Mouse (Mus musculus) forebrain, embryonic 12.5 days (tissue): Measurements from ENCODE around the gene Enho. TPM values are rescaled to one million over a fixed set of nuclear protein-coding genes. Genes with fewer than 3 reads are reported as not detected.

Source experiments
- ATAC-seq: fragments of 200-750 bp; cut with Nextera tagmentation; 2 replicates; pipeline ENCODE4 v1.8.0; 2017; ENCODE audit warnings: moderate TSS enrichment; ENCODE audit not compliant: low FRiP score
- H3K27ac ChIP-seq: fragments of 300-500 bp; sonication (generic); 2 replicates; pipeline ENCODE4 v1.5.1; 2016; ENCODE audit warnings: mild to moderate bottlenecking
- H3K27me3 ChIP-seq: fragments of 300-500 bp; sonication (generic); 2 replicates; pipeline ENCODE4 v1.6.1; 2016; ENCODE audit warnings: mild to moderate bottlenecking
- H3K36me3 ChIP-seq: fragments of 300-500 bp; sonication (generic); replicated peaks from 2 replicates; pipeline ENCODE4 v1.6.1; 2016; ENCODE audit warnings: mild to moderate bottlenecking
- H3K4me1 ChIP-seq: fragments of 300-500 bp; sonication (generic); 2 replicates; pipeline ENCODE4 v1.6.1; 2016
- H3K4me2 ChIP-seq: fragments of 300-500 bp; sonication (generic); 2 replicates; pipeline ENCODE4 v1.6.1; 2016; ENCODE audit warnings: mild to moderate bottlenecking, moderate library complexity
- H3K4me3 ChIP-seq: fragments of 300-500 bp; sonication (generic); replicated peaks from 2 replicates; pipeline ENCODE4 v1.5.1; 2016; ENCODE audit warnings: mild to moderate bottlenecking
- H3K9ac ChIP-seq: fragments of 300-500 bp; sonication (generic); 2 replicates; pipeline ENCODE4 v1.6.1; 2016; ENCODE audit warnings: mild to moderate bottlenecking
- H3K9me3 ChIP-seq: fragments of 300-500 bp; sonication (generic); 2 replicates; pipeline ENCODE4 v1.6.1; 2016
- WGBS: fragments of 180-500 bp; shearing (Covaris S2); methylation state at CpG from one replicate; pipeline ENCODE4 v1.1.7; 2016; 5-methylcytosine and 5-hydroxymethylcytosine counted together
- polyA plus RNA-seq: library from polyadenylated mRNA; unstranded; fragments of >200 nt; fragmentation: Nextera tagmentation; extraction: Ambion mirVana; gene quantifications from 2 replicates; pipeline ENCODE4 v1.2.1, GENCODE M21; 2016

Gene Enho
- polyA plus RNA-seq, 1 experiment from 2014 or later: 43.2 TPM

GRCm38 (mm10) chr4:41662723-41663122 is 22.6 kb upstream of the Enho start:
- no peak overlapping the region for H3K4me3 ChIP-seq
- H3K9me3 ChIP-seq: no peaks in the 10 kb centered on the region
- no peak overlapping the region for H3K9ac ChIP-seq
- H3K36me3 ChIP-seq: peaks cover 60% of the 10 kb centered on the region
- peaks cover 81% of the 10 kb centered on the region for H3K4me1 ChIP-seq
- H3K4me2 ChIP-seq: no peak overlapping the region
- 82% methylated on average over 11 of the region's 11 CpGs for WGBS
- peaks cover 24% of the 10 kb centered on the region for H3K27me3 ChIP-seq
- no peak overlapping the region; the same call in 1 of the 2 replicates for H3K27ac ChIP-seq
- no peak for ATAC-seq

- ATAC-seq: peak; percentile 51; the same call in 1 of the 2 replicates
- Histone ChIP-seq H3K27me3 (peaks cover 18% of the 10 kb centered on the region), H3K4me3 (no peak overlapping the region), H3K9ac (no peak overlapping the region), H3K36me3 (peaks cover 63% of the 10 kb centered on the region), H3K4me2 (peak overlapping the region; percentile 2; the same call in 1 of the 2 replicates), H3K4me1 (peaks cover 78% of the 10 kb centered on the region), H3K9me3 (no peaks in the 10 kb centered on the region), H3K27ac (peak overlapping the region; percentile 48)
- 14% methylated on average over 11 of the region's 11 CpGs for WGBS
Observed at GRCm38 (mm10) chr4:41660851-41661430, 20.8 kb upstream of the Enho start.

- no peak for ATAC-seq
- H3K27ac ChIP-seq: 0 out of 2 replicates have a peak overlapping the region, but pooled peaks have one; percentile 53
- H3K4me1 ChIP-seq: peaks cover 68% of the 10 kb centered on the region
- H3K9me3 ChIP-seq: no peaks in the 10 kb centered on the region
- peak overlapping the region; percentile 42 for H3K9ac ChIP-seq
- no peak overlapping the region for H3K4me2 ChIP-seq
- WGBS: 53% methylated on average over 13 of the region's 13 CpGs
- no peak overlapping the region for H3K4me3 ChIP-seq
- peaks cover 57% of the 10 kb centered on the region for H3K36me3 ChIP-seq
- peaks cover 18% of the 10 kb centered on the region for H3K27me3 ChIP-seq
Observed at GRCm38 (mm10) chr4:41659556-41659955, 19.4 kb upstream of the Enho start.

- H3K9ac ChIP-seq: peak overlapping the region; percentile 42; the same call in 1 of the 2 replicates
- H3K27ac ChIP-seq: no peak overlapping the region
- peaks cover 18% of the 10 kb centered on the region for H3K27me3 ChIP-seq
- H3K4me3 ChIP-seq: no peak overlapping the region
- peaks cover 67% of the 10 kb centered on the region for H3K4me1 ChIP-seq
- H3K36me3 ChIP-seq: peaks cover 50% of the 10 kb centered on the region
- 0 out of 2 replicates have a peak, but pooled peaks have one; percentile 34 for ATAC-seq
- no peaks in the 10 kb centered on the region for H3K9me3 ChIP-seq
- 15% methylated on average over 24 of the region's 25 CpGs for WGBS
- no peak overlapping the region for H3K4me2 ChIP-seq
Observed at GRCm38 (mm10) chr4:41658566-41659384, 18.7 kb upstream of the Enho start.

GRCm38 (mm10) chr4:41655525-41655924 is 15.4 kb upstream of the Enho start:
- Histone ChIP-seq H3K9me3 (no peaks in the 10 kb centered on the region), H3K27me3 (peaks cover 13% of the 10 kb centered on the region; the same call in 1 of the 2 replicates), H3K4me2 (no peak overlapping the region), H3K27ac (0 out of 2 replicates have a peak overlapping the region, but pooled peaks have one; percentile 19), H3K9ac (no peak overlapping the region), H3K4me1 (peaks cover 39% of the 10 kb centered on the region), H3K36me3 (peaks cover 29% of the 10 kb centered on the region), H3K4me3 (no peak overlapping the region)
- WGBS: 85% methylated on average over 2 of the region's 2 CpGs
- ATAC-seq: no peak

GRCm38 (mm10) chr4:41654217-41654616 is 14.1 kb upstream of the Enho start:
- 12% methylated on average over 7 of the region's 7 CpGs for WGBS
- Histone ChIP-seq H3K9me3 (no peaks in the 10 kb centered on the region), H3K27me3 (peaks cover 9% of the 10 kb centered on the region; the same call in 1 of the 2 replicates), H3K4me2 (no peak overlapping the region), H3K27ac (peak overlapping the region; percentile 44), H3K4me1 (peaks cover 26% of the 10 kb centered on the region), H3K9ac (no peak overlapping the region), H3K36me3 (peaks cover 23% of the 10 kb centered on the region), H3K4me3 (no peak overlapping the region)
- ATAC-seq: peak; percentile 18; the same call in 1 of the 2 replicates

GRCm38 (mm10) chr4:41653730-41654129 is 13.6 kb upstream of the Enho start:
- Histone ChIP-seq H3K27ac (peak overlapping the region; percentile 44), H3K4me3 (no peak overlapping the region), H3K4me1 (peaks cover 24% of the 10 kb centered on the region), H3K9me3 (no peaks in the 10 kb centered on the region), H3K9ac (no peak overlapping the region), H3K36me3 (peaks cover 23% of the 10 kb centered on the region), H3K27me3 (peaks cover 4% of the 10 kb centered on the region; the same call in 1 of the 2 replicates), H3K4me2 (no peak overlapping the region)
- 65% methylated on average over 6 of the region's 6 CpGs for WGBS
- no peak for ATAC-seq

GRCm38 (mm10) chr4:41653296-41653695 is 13.2 kb upstream of the Enho start:
- ATAC-seq: no peak
- H3K4me1 ChIP-seq: peaks cover 24% of the 10 kb centered on the region
- no peak overlapping the region for H3K4me2 ChIP-seq
- H3K27ac ChIP-seq: peak overlapping the region; percentile 44; the same call in 1 of the 2 replicates
- H3K27me3 ChIP-seq: peaks cover 2% of the 10 kb centered on the region; the same call in 1 of the 2 replicates
- H3K9ac ChIP-seq: 0 out of 2 replicates have a peak overlapping the region, but pooled peaks have one; percentile 12
- no peak overlapping the region for H3K4me3 ChIP-seq
- WGBS: 34% methylated on average over 6 of the region's 6 CpGs
- peaks cover 22% of the 10 kb centered on the region for H3K36me3 ChIP-seq
- H3K9me3 ChIP-seq: no peaks in the 10 kb centered on the region

GRCm38 (mm10) chr4:41648627-41649026 is 8.5 kb upstream of the Enho start:
- H3K27me3 ChIP-seq: peaks cover 2% of the 10 kb centered on the region; the same call in 1 of the 2 replicates
- 62% methylated on average over 7 of the region's 7 CpGs for WGBS
- no peak overlapping the region for H3K27ac ChIP-seq
- H3K4me3 ChIP-seq: no peak overlapping the region
- no peaks in the 10 kb centered on the region for H3K9me3 ChIP-seq
- H3K4me2 ChIP-seq: no peak overlapping the region
- H3K9ac ChIP-seq: 0 out of 2 replicates have a peak overlapping the region, but pooled peaks have one; percentile 21
- peaks cover 17% of the 10 kb centered on the region for H3K4me1 ChIP-seq
- H3K36me3 ChIP-seq: no peaks in the 10 kb centered on the region
- ATAC-seq: no peak

GRCm38 (mm10) chr4:41648157-41648556 is 8.0 kb upstream of the Enho start:
- peaks cover under 1% of the 10 kb centered on the region; the same call in 1 of the 2 replicates for H3K27me3 ChIP-seq
- 0 out of 2 replicates have a peak overlapping the region, but pooled peaks have one; percentile 21 for H3K9ac ChIP-seq
- H3K4me3 ChIP-seq: no peak overlapping the region
- H3K27ac ChIP-seq: no peak overlapping the region
- H3K4me2 ChIP-seq: no peak overlapping the region
- no peaks in the 10 kb centered on the region for H3K36me3 ChIP-seq
- no peak for ATAC-seq
- H3K4me1 ChIP-seq: peaks cover 15% of the 10 kb centered on the region
- 11% methylated on average over 4 of the region's 4 CpGs for WGBS
- H3K9me3 ChIP-seq: no peaks in the 10 kb centered on the region

- WGBS: 37% methylated on average over 5 of the region's 5 CpGs
Observed at GRCm38 (mm10) chr4:41645488-41645887, 5.4 kb upstream of the Enho start.

GRCm38 (mm10) chr4:41641199-41641822 is 1.2 kb upstream of the Enho start:
- Histone ChIP-seq H3K9ac (no peak overlapping the region), H3K4me3 (no peak overlapping the region), H3K27ac (no peak overlapping the region), H3K4me2 (no peak overlapping the region), H3K27me3 (0 out of 2 replicates have a peak, but pooled peaks cover 17% of the 10 kb centered on the region), H3K4me1 (peaks cover 35% of the 10 kb centered on the region), H3K36me3 (peaks cover 8% of the 10 kb centered on the region), H3K9me3 (no peaks in the 10 kb centered on the region)
- 78% methylated on average over 6 of the region's 6 CpGs for WGBS
- ATAC-seq: no peak

More at GRCm38 (mm10) chr4:41645488-41645887, 5.4 kb upstream of the Enho start:
- H3K9ac ChIP-seq: no peak overlapping the region
- H3K27ac ChIP-seq: no peak overlapping the region
- no peak for ATAC-seq
- H3K4me3 ChIP-seq: no peak overlapping the region
- H3K4me1 ChIP-seq: peaks cover 20% of the 10 kb centered on the region
- peaks cover 4% of the 10 kb centered on the region; the same call in 1 of the 2 replicates for H3K27me3 ChIP-seq
- no peak overlapping the region for H3K4me2 ChIP-seq
- H3K36me3 ChIP-seq: no peaks in the 10 kb centered on the region
- H3K9me3 ChIP-seq: no peaks in the 10 kb centered on the region
